Mouse (Mus musculus) spleen, postnatal 14 days (tissue): ENCODE measurements around the gene Akt1s1.
A peak's percentile ranks its signal among the peaks of the same experiment; 100 is the strongest.

Experiments
- DNase-seq, 2 experiments: peaks; one replicate each; pipeline ENCODE4 v3.0.0; 2021 to 2022; ENCODE audit warnings: low spot score in 2 of 2

Akt1s1 gene

GRCm38 (mm10) chr7:44848561-44849415, at the start of gene Akt1s1, which contains the start of gene Tbc1d17:
Gene Akt1s1, plus strand, starts transcription at chr7:44848991.
Gene Tbc1d17, minus strand, starts transcription at chr7:44849079.
- DNase-seq = peak; percentile 91 to 94

GRCm38 (mm10) chr7:44808927-44809326, 39.9 kb upstream of the Akt1s1 start:
- DNase-seq = no peak

DNA sequence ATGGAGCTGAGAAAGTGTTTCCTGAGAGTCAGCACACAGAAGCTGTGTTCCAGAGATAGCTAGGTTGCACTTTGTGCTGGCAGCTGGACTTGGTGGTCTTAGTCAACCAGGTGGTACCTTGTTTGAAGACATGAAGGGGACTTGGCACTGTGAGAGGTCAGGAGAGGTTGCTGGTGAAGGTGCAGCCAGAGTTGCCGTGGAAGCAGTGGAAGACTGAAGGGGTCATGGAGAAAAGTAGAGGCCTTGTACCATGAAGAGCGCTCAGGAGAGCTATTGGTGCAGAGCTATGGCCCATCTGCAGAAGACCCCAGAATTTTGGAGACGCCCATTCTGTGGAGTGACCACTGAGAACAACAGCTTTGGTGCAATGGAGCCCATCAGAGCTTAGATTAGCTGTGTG, 39.3 kb upstream of the Akt1s1 start:
- no peak for DNase-seq

DNA sequence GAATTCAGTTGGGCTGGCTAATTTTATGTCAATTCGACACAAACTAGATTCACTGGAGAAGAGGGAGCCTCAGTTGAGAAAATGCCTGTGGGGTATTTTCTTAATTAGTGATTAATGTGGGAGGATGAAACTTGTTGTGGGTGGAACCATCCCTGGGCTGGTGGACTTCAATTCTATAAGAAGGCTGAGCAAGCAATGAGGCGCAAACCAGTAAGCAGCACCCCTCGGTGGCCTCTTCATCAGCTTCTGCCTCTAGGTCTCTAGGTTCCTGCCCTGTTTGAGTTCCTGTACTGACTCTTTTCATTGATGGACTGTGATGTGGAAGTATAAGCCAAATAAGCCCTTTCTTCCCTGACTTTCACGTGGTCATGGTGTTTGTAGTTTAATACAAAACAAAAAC, 38.4 kb upstream of the Akt1s1 start:
- DNase-seq = no peak

GRCm38 (mm10) chr7:44810819-44811557, 37.8 kb upstream of the Akt1s1 start:
- no peak for DNase-seq

GRCm38 (mm10) chr7:44812651-44813325, 36.0 kb upstream of the Akt1s1 start:
- no peak for DNase-seq

DNA sequence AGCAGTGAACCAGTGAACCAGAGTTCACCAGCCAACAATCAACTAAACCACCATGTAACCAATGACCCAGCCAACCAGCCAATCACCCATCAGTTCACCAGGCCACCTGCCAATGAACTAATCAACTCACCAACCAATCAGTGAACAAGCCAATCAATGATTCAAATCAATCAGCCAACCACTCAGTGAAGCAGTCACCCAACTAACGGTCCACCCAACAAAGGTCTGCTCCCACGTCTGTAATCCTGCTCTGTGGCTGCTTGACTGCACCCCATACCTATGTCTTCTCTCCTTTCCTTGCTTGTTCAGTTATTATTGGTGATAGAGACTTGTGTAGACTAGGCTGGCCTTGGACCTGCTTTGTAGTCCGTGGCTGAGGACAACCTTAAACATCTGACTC, 34.8 kb upstream of the Akt1s1 start:
- DNase-seq = no peak

GRCm38 (mm10) chr7:44814423-44814822, 34.4 kb upstream of the Akt1s1 start:
- DNase-seq = no peak

GRCm38 (mm10) chr7:44814952-44815553, 33.7 kb upstream of the Akt1s1 start:
- no peak for DNase-seq

- peak; percentile 96 to 98 for DNase-seq
These were observed 32.9 kb upstream of the Akt1s1 start, which contains the start of the genes Nup62 and Il4i1 for GRCm38 (mm10) chr7:44815721-44816469. Gene Nup62, plus strand, starts transcription at chr7:44816088. Gene Il4i1, plus strand, starts transcription at chr7:44816387.

DNA sequence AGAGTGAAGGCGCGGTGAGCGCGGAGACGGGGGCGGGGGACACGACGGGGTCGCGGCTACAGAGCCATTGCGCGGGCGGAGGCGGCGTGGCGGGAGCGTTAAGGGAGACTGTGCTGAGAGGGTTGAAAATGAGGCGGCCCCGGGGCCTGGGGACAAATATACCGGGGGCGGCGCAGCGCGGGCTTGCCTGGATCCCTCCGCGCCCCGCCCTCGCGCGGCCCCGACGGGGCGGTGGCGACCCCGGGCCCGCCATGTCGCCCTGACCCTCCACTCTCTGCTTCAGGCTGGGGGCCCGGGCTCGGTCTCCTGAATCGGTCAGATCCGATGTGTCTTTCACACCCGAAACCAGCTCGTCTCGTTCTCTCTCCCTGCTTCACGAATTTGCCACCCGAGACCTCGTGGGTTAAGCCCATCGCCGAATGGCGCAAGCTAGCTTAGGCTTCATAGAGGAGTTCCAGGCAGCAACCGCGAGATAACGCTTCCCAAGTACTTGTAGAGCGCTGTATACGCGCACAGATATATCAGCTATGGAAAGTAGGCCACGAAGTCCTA, 32.2 kb upstream of the Akt1s1 start, which contains the start of gene Atf5:
Atf5 (minus strand) TSS at position 189 of the 552 bp plus-strand sequence.
- DNase-seq = peak in 1 of 2 experiments; percentile 30

- no peak for DNase-seq
These were observed 31.4 kb upstream of the Akt1s1 start for GRCm38 (mm10) chr7:44817441-44817840.

DNA sequence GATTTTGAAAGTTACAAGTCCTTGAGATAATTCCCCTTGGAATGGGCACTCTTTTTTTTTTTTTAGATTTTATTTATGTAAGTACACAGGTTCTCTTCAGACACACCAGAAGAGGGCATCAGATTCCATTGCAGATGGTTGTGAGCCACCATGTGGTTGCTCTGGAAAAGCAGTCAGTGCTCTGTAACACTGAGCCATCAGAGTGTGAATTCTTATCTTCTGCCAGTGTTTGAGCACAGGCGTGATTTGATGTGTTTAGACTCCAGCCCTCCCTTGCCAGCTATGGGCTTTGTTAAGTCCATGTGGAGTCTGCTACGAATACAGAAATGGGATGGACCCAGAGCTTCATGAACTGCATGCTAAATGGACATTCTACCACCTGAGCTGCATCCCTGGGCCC, 30.6 kb upstream of the Akt1s1 start:
- DNase-seq = peak in 1 of 2 experiments; percentile 4

- peak; percentile 3 to 41 for DNase-seq
These were observed 30.0 kb upstream of the Akt1s1 start for GRCm38 (mm10) chr7:44818751-44819235.

GRCm38 (mm10) chr7:44819391-44819790, 29.4 kb upstream of the Akt1s1 start:
- no peak for DNase-seq

DNA sequence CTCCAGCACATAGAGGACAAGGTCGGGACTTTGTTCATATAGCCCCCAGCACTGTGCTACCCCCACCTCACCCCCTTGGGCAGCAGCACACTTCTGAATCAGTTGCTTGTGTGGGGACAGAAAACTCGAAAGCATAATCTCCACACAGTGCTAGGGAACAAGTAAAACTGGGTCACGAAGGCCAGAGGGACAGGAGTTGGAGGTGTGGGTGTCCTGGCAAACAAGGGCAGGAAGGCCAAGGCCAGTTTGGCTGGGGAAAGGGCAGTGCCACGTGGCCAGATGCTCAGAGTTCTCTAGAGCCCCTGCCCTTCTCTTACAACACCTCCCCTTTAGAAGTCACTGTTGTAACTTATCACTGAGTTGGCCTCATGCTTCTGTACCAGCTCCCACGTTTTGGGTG, 28.9 kb upstream of the Akt1s1 start:
- peak; percentile 0 to 5 for DNase-seq

GRCm38 (mm10) chr7:44820525-44820924, 28.3 kb upstream of the Akt1s1 start:
- peak in 1 of 2 experiments; percentile 1 for DNase-seq

DNA sequence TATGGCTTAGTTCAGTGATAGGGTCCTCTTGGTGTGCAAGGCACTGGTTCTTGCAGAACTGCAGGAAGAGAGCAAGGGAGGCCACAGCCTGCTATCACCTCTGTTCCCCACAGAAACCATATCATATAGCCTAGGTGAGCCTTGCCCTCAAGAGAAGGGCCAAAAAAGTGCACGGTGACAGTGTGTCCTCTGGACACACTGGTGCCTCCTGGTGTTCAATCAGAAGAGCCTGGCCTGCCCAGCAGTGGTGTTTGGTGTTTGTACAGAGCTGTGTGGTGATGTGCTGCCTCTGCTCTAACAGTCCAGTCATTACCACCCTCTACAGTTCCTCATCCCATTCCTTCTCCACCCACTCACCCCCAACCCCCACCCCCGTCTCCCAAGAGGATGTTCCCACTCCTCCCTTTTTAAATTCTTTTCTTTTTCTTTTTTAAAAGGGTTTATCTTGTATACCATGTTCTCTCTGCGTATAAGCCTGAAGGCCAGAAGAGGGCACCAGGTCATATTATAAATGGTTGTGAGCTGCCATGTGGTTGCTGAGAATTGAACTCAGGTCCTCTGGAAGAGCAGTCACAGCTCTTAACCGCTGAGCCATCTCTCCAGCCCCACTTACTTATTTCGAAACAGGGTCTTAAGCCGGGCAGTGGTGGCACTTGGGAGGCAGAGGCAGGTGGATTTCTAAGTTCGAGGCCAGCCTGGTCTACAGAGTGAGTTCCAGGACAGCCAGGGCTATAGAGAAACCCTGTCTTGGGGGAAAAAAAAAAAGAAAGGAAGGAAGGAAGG, 26.9 kb upstream of the Akt1s1 start:
- peak in 1 of 2 experiments; percentile 3 for DNase-seq

DNA sequence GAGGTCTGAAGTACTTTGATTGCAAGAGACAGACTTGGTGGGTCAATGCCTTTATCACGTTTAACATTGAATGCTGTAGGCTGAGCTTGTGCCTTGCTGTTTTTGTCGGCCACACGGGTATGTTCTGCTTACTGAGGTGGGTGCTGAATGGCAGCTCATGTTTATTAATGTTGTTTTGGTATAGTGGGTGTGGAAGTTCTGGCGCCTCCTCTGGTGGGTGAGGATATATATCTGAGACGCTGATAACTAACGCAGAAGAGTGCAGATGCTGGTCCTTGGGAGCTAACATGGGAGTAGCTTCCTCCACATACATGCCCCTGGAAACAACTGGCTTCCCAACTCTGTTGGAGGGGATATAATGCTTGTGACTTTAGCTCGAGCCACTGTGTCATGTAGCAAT, 25.4 kb upstream of the Akt1s1 start:
- no peak for DNase-seq
